Mouse (Mus musculus) brain, embryonic 14.5 days (tissue): ENCODE results near the gene Bcl2l13.

Source experiments
- CTCF ChIP-seq: fragments of 200-500 bp; IDR thresholded peaks from 2 replicates; pipeline ENCODE4 v1.5.1; 2012; ENCODE audit warnings: inconsistent platforms, mild to moderate bottlenecking, moderate library complexity, borderline replicate concordance; ENCODE audit not compliant: insufficient read depth, insufficient read length; ENCODE audit errors: extremely low read depth
- POLR2A ChIP-seq: fragments of 200-500 bp; IDR thresholded peaks from 2 replicates; pipeline ENCODE4 v1.6.1; 2012; ENCODE audit warnings: mild to moderate bottlenecking, inconsistent platforms, borderline replicate concordance; ENCODE audit not compliant: poor library complexity, insufficient read depth, insufficient read length, severe bottlenecking; ENCODE audit errors: extremely low read depth

GRCm38 (mm10) chr6:120917975-120918374, 82.0 kb downstream of the Bcl2l13 start:
- TF ChIP-seq CTCF (no peak), POLR2A (no peak)
